Mouse (Mus musculus) lung, adult 2 months (tissue): ENCODE data around the gene Crabp2. TPM values are rescaled to one million over a fixed set of nuclear protein-coding genes. Genes with fewer than 3 reads are reported as not detected.

Experiments used
- DNase-seq: peaks from one replicate; pipeline ENCODE4 v3.0.0; 2022
- H3K4me1 ChIP-seq: fragments of 200-500 bp; 2 replicates; pipeline ENCODE4 v1.6.1; 2011; ENCODE audit warnings: low read length; ENCODE audit not compliant: control insufficient read depth, insufficient read depth
- H3K4me3 ChIP-seq: fragments of 200-500 bp; replicated peaks from 2 replicates; pipeline ENCODE3; 2011; ENCODE audit warnings: low read depth, mild to moderate bottlenecking, control low read depth, low read length; ENCODE audit errors: extremely low read depth
- CTCF ChIP-seq: fragments of 200-500 bp; IDR thresholded peaks from 2 replicates; pipeline ENCODE4 v1.5.1; 2011; ENCODE audit warnings: mild to moderate bottlenecking, low read length, control low read depth; ENCODE audit not compliant: insufficient read depth
- POLR2A ChIP-seq: fragments of 200-500 bp; IDR thresholded peaks from 2 replicates; pipeline ENCODE4 v1.6.1; 2011; ENCODE audit warnings: low read depth, mild to moderate bottlenecking, control low read depth, low read length, borderline replicate concordance; ENCODE audit errors: extremely low read depth
- WGBS: fragments of 180-500 bp; shearing (Covaris S2); methylation state at CpG from one replicate; pipeline ENCODE4 v1.1.7; 2018; 5-methylcytosine and 5-hydroxymethylcytosine counted together
- polyA plus RNA-seq: library from polyadenylated mRNA; depleted of rRNA; stranded (reverse); fragments of >200 nt; gene quantifications from 2 replicates; pipeline ENCODE4 v1.2.3, GENCODE M21; 2012

Gene Crabp2
- polyA plus RNA-seq, 1 experiment = 15.1 TPM

GRCm38 (mm10) chr3:87940611-87941010, 7.9 kb upstream of the Crabp2 start:
- 79% methylated on average over 5 of the region's 5 CpGs for WGBS
- H3K4me1 ChIP-seq = no peaks in the 10 kb centered on the region
- TF ChIP-seq CTCF (no peak), POLR2A (no peak)
- H3K4me3 ChIP-seq = no peak overlapping the region
- no peak for DNase-seq

GRCm38 (mm10) chr3:87942471-87942870, 6.0 kb upstream of the Crabp2 start:
- WGBS = 88% methylated on average over 2 of the region's 2 CpGs
- TF ChIP-seq CTCF = no peak
- TF ChIP-seq POLR2A = no peak
- DNase-seq = no peak
- Histone ChIP-seq H3K4me1 (no peaks in the 10 kb centered on the region), H3K4me3 (no peak overlapping the region)

DNA sequence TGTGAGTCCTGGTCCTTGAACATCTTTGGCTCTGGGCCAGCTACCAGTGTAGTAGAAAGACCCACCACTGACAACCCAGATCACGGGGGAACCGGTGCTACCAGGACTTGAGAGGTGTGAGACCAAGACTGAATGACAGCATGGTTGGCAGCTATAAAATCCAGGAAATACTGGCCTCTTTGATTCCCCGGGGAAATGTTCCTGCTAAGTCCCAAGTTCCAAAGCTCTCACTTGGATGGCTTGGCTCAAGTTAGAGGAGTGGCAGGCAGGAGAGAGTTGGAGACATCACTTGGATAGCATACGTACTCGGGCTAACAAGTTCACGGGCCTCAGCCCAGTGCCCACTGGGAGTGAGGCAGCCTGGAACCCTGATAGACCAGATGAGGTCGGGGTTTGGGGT, 4.9 kb upstream of the Crabp2 start:
- H3K4me3 ChIP-seq = no peak overlapping the region
- DNase-seq = no peak
- 69% methylated on average over 7 of the region's 7 CpGs for WGBS

GRCm38 (mm10) chr3:87944838-87945600, 3.4 kb upstream of the Crabp2 start:
- 22% methylated on average over 4 of the region's 4 CpGs for WGBS
- TF ChIP-seq POLR2A (no peak), CTCF (no peak)
- no peak for DNase-seq
- Histone ChIP-seq H3K4me3 (no peak overlapping the region), H3K4me1 (no peaks in the 10 kb centered on the region)

More for the DNA sequence above, 4.9 kb upstream of the Crabp2 start:
- no peaks in the 10 kb centered on the region for H3K4me1 ChIP-seq
- TF ChIP-seq POLR2A (no peak), CTCF (no peak)

DNA sequence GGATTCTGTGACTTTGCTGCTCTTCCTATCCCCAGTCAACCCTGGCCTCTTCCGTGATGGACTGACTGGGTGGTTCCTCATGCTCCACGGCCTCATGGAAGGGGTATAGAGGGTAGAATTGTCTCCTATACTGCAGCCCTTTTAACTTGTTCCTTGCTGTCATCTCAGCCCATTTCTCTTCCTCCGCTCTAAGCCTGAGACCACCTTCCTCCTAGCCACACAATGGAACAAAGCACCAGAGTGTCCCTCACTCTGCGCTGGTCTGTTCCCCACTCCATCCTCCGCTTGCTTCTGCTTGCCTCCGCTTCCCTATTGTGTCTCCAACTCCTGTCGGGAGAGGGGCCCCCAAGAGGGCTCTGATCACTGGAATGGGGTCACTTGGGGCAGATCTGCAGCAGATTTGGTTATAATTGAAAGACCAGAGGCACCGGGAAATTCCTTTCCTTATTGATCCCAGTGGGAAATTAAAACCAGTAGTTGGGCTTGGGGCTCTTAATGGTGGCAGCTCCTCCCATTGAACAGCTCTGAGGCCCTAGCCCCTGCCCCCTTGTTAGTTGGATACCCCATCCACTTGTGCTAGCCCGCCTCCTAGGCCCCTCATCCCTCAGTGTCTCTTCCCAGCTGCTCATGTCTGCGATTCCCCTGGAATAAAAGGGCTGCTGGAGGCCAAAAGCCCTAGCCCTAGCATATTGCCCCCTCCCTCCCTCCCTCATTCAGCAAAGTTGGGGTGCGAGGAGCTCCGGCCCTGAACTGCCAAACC, 2.5 kb upstream of the Crabp2 start:
- H3K4me1 ChIP-seq = no peaks in the 10 kb centered on the region
- 50% methylated on average over 12 of the region's 12 CpGs for WGBS
- DNase-seq = no peak
- TF ChIP-seq POLR2A (no peak), CTCF (no peak)
- no peak overlapping the region for H3K4me3 ChIP-seq

- 53% methylated on average over 1 of the region's 1 CpGs for WGBS
- TF ChIP-seq POLR2A (no peak), CTCF (no peak)
These were observed 2.0 kb upstream of the Crabp2 start for GRCm38 (mm10) chr3:87946541-87946860.

GRCm38 (mm10) chr3:87947056-87947810, 1.2 kb upstream of the Crabp2 start:
- WGBS = 9% methylated on average over 26 of the region's 26 CpGs
- DNase-seq = no peak
- H3K4me3 ChIP-seq = no peak overlapping the region
- TF ChIP-seq CTCF (no peak), POLR2A (no peak)
- H3K4me1 ChIP-seq = no peaks in the 10 kb centered on the region

More at GRCm38 (mm10) chr3:87946541-87946860, 2.0 kb upstream of the Crabp2 start:
- Histone ChIP-seq H3K4me1 (no peaks in the 10 kb centered on the region), H3K4me3 (no peak overlapping the region)
- no peak for DNase-seq

GRCm38 (mm10) chr3:87947811-87948199, 661 bp upstream of the Crabp2 start:
- Histone ChIP-seq H3K4me3 (no peak overlapping the region), H3K4me1 (no peaks in the 10 kb centered on the region)
- no peak for DNase-seq
- TF ChIP-seq POLR2A = no peak
- TF ChIP-seq CTCF = no peak
- 2% methylated on average over 17 of the region's 17 CpGs for WGBS

DNA sequence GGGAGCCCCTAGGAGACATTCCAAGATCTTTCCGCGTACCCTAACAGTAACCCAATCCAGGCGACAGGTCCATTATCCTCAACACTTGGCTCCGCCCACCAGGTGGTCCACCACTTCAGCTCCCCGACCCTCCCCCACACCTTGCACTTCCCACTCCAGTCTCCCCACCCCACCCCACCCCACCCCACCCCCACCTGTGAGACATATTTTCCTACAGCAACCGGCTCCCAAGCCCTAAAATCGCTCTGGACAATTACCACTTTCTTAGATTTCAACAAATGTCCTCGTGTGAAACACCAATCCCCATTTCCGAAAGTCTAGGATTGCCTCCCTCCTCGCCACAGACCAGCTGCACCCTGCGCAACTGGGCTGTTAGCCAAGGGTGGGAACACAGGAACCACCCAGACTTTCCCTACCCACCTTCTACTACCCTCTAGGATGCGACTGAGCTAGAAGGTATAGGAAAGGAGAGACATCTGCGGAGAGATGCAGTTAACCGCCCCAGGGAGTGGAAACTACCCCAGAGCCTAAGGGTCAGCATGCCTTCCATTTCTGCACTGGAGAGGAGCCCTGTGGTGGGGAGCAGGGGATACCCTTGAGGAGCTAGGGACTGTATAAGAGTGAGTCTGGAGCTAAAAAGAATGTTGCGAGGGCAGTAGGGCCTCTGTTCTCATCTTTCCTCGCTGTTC, 944 bp downstream of the Crabp2 start:
- no peak for DNase-seq
- Histone ChIP-seq H3K4me3 (no peak overlapping the region), H3K4me1 (no peaks in the 10 kb centered on the region)
- TF ChIP-seq CTCF = no peak
- TF ChIP-seq POLR2A = no peak
- WGBS = 32% methylated on average over 16 of the region's 16 CpGs
